Mouse (Mus musculus): ENCODE measurements at regions not wholly inside any gene's neighbourhood (a gene's known extent, or its start where the extent isn't known, plus 50 kb on each side); places are given as distances from the start of the nearest gene placed in this dataset.

DNA sequence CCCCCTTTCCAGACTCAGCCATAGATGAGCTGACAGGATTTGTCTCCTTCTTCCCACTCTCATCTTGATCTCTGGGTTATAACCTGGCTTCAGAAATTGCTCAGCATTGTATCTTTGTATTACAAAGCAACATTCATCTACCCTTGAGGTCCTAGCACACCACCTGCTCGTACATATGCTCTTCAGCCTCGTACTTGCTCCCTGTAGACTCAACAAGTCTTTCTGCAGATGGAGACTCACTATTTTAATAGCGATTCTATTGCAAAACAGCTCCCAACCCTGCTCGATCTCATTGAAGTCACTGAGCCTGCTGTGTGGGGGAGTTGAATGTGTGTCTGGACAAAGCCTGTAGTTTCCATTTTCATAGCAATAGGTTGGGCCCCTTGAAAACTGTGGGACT lies 535.2 kb upstream of the Auts2 start:
- Histone ChIP-seq H3K79me2 (replicated peaks; ENCODE audit: control insufficient read depth, extremely low read depth, insufficient read depth, poor library complexity, severe bottlenecking) (no peaks in the 10 kb centered on the region), H3K9ac (ENCODE audit: insufficient read depth, low read depth) (no peak overlapping the region), H3K9me3 (replicated peaks; ENCODE audit: low read length) (peaks cover 66% of the 10 kb centered on the region), H3K4me3 (replicated peaks in 1 of 3; ENCODE audit: low read depth in 2 of 3, low read length in 2 of 3, poor library complexity in 1 of 3) (no peak overlapping the region), H3K27me3 (replicated peaks) (no peaks in the 10 kb centered on the region), H3K4me2 (ENCODE audit: insufficient read depth, low read depth, poor library complexity, severe bottlenecking) (no peak overlapping the region), H3K36me3 (replicated peaks in 1 of 2; ENCODE audit: control insufficient read depth in 1 of 2, insufficient read depth in 1 of 2, low read length in 1 of 2) (no peaks in the 10 kb centered on the region), H3K4me1 (ENCODE audit: control insufficient read depth in 1 of 2, insufficient read depth in 2 of 2) (no peaks in the 10 kb centered on the region), H3K27ac (ENCODE audit: insufficient read depth, low read depth) (no peak overlapping the region)
- DNase-seq (ENCODE audit: extremely low read depth) = no peak
- dilution Hi-C loops (cut with MboI; ENCODE audit: extremely low pct_ligation_motif_present, extremely low pct_unique_long_range_greater_than_20kb, low sequenced_read_pairs) = no loop called here
- TF ChIP-seq POLR2A (IDR thresholded peaks at IDR 0.05; ENCODE audit: low read depth, low read length) (no peak), GABPA (IDR thresholded peaks at IDR 0.05; ENCODE audit: insufficient replicate concordance, low read depth, low read length) (no peak), JUN (IDR thresholded peaks at IDR 0.05; ENCODE audit: insufficient read depth, low read depth, low read length) (no peak), ZC3H11A (IDR thresholded peaks at IDR 0.05; ENCODE audit: low read depth, low read length) (no peak), POLR2AphosphoS2 (IDR thresholded peaks at IDR 0.05; ENCODE audit: low read depth, low read length) (no peak), ZNF384 (IDR thresholded peaks at IDR 0.05; ENCODE audit: low read depth, low read length) (no peak), MAX (IDR thresholded peaks at IDR 0.05; ENCODE audit: low read length) (no peak), IRF4 (IDR thresholded peaks at IDR 0.05; ENCODE audit: low read depth, low read length) (no peak), TCF12 (IDR thresholded peaks at IDR 0.05; ENCODE audit: low read depth, low read length) (no peak)
- in situ Hi-C loops (cut with MboI; ENCODE audit: low pct_ligation_motif_present, low pct_unique_long_range_greater_than_20kb, low sequenced_read_pairs) = no loop called here

DNA sequence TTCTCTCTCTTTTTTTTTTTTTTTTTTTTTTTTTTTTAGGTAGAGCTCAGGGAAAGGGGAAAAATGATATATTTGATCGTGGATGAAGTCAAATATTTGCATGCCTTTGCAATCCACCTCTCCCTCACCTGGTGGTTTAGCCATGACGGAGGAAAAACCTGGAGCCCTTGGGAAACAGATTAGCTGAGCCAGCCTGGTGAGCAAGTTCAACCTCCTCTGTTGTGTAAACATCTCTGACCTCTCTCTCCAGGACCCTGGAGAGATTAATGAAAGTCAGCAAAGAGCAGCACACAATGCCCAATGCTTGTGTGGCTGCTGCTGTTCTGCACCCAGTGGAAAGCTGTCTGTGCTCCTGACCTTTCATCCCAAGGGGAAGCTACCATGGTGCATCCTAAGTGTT lies 530.2 kb upstream of the Auts2 start:
- no peaks in the 10 kb centered on the region for H3K79me2 ChIP-seq (replicated peaks; ENCODE audit: control insufficient read depth, extremely low read depth, insufficient read depth, poor library complexity, severe bottlenecking)
- TF ChIP-seq HCFC1 (IDR thresholded peaks at IDR 0.05; ENCODE audit: low read depth, low read length) = no peak
- in situ Hi-C loops (cut with MboI; ENCODE audit: low pct_ligation_motif_present, low pct_unique_long_range_greater_than_20kb, low sequenced_read_pairs) (no loop called here), dilution Hi-C loops (cut with MboI; ENCODE audit: extremely low pct_ligation_motif_present, extremely low pct_unique_long_range_greater_than_20kb, low sequenced_read_pairs) (no loop called here)
- no peaks in the 10 kb centered on the region for H3K27me3 ChIP-seq (replicated peaks)
- no peak overlapping the region for H3K4me3 ChIP-seq (replicated peaks in 1 of 3; ENCODE audit: low read depth in 2 of 3, low read length in 2 of 3, poor library complexity in 1 of 3)
- H3K9ac ChIP-seq (ENCODE audit: insufficient read depth, low read depth) = no peak overlapping the region
- no peak for DNase-seq (ENCODE audit: extremely low read depth)
- H3K27ac ChIP-seq (ENCODE audit: insufficient read depth, low read depth) = no peak overlapping the region
- peaks cover 61% of the 10 kb centered on the region for H3K9me3 ChIP-seq (replicated peaks; ENCODE audit: low read length)
- no peaks in the 10 kb centered on the region for H3K36me3 ChIP-seq (replicated peaks in 1 of 2; ENCODE audit: control insufficient read depth in 1 of 2, insufficient read depth in 1 of 2, low read length in 1 of 2)
- no peaks in the 10 kb centered on the region for H3K4me1 ChIP-seq (ENCODE audit: control insufficient read depth in 1 of 2, insufficient read depth in 2 of 2)
- H3K4me2 ChIP-seq (ENCODE audit: insufficient read depth, low read depth, poor library complexity, severe bottlenecking) = no peak overlapping the region

DNA sequence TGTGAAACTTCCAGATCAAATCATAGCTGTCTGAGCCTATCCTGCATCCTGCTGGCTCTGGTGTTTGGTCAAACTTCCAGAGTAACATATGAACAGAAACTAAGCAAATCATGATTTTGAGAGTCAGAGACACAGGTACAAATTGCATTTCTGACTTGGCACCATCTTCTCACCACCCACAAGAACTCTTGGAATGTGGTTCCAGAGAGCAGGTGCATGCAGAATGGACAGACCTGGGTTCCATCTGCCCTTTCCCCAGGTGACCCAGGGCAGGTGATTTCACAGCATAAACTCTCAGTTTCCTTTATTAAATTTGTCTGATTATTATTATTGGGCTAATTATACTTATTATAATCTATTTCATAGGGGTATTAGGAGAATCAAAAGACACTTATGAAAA lies 527.0 kb upstream of the Auts2 start:
- TF ChIP-seq TCF12 (IDR thresholded peaks at IDR 0.05; ENCODE audit: low read depth, low read length) (no peak), NELFE (IDR thresholded peaks at IDR 0.05; ENCODE audit: low read depth, low read length) (no peak), ZMIZ1 (IDR thresholded peaks at IDR 0.05; ENCODE audit: low read depth, low read length) (no peak), GABPA (IDR thresholded peaks at IDR 0.05; ENCODE audit: insufficient replicate concordance, low read depth, low read length) (no peak), ZNF384 (IDR thresholded peaks at IDR 0.05; ENCODE audit: low read depth, low read length) (no peak)
- Histone ChIP-seq H3K79me2 (replicated peaks; ENCODE audit: control insufficient read depth, extremely low read depth, insufficient read depth, poor library complexity, severe bottlenecking) (no peaks in the 10 kb centered on the region), H3K9me3 (replicated peaks; ENCODE audit: low read length) (peaks cover 61% of the 10 kb centered on the region), H3K4me2 (ENCODE audit: insufficient read depth, low read depth, poor library complexity, severe bottlenecking) (no peak overlapping the region), H3K9ac (ENCODE audit: insufficient read depth, low read depth) (no peak overlapping the region), H3K27me3 (replicated peaks) (no peaks in the 10 kb centered on the region), H3K4me3 (replicated peaks in 1 of 3; ENCODE audit: low read depth in 2 of 3, low read length in 2 of 3, poor library complexity in 1 of 3) (no peak overlapping the region), H3K27ac (ENCODE audit: insufficient read depth, low read depth) (no peak overlapping the region), H3K4me1 (ENCODE audit: control insufficient read depth in 1 of 2, insufficient read depth in 2 of 2) (no peaks in the 10 kb centered on the region), H3K36me3 (replicated peaks in 1 of 2; ENCODE audit: control insufficient read depth in 1 of 2, insufficient read depth in 1 of 2, low read length in 1 of 2) (no peaks in the 10 kb centered on the region)
- dilution Hi-C loops (cut with MboI; ENCODE audit: extremely low pct_ligation_motif_present, extremely low pct_unique_long_range_greater_than_20kb, low sequenced_read_pairs) (no loop called here), in situ Hi-C loops (cut with MboI; ENCODE audit: low pct_ligation_motif_present, low pct_unique_long_range_greater_than_20kb, low sequenced_read_pairs) (no loop called here)
- no peak for DNase-seq (ENCODE audit: extremely low read depth)

Data from CH12.LX (cell line).